Mouse (Mus musculus) G1E (cell line): ENCODE measurements at regions not wholly inside any gene's neighbourhood (a gene's known extent, or its start where the extent isn't known, plus 50 kb on each side); places are given as distances from the start of the nearest gene placed in this dataset.

Experiments
- CTCF ChIP-seq: IDR thresholded peaks from 2 replicates; pipeline ENCODE4 v1.5.1; 2012; ENCODE audit warnings: low read depth, low read length, inconsistent platforms, mixed read lengths
- GATA1 ChIP-seq: IDR thresholded peaks from 2 replicates; pipeline ENCODE4 v1.6.1; 2012; ENCODE audit warnings: borderline replicate concordance, low read length, inconsistent platforms, mixed read lengths
- POLR2AphosphoS5 ChIP-seq: IDR thresholded peaks from 2 replicates; pipeline ENCODE4 v1.6.1; 2012; ENCODE audit warnings: low read depth, low read length, inconsistent platforms; ENCODE audit not compliant: insufficient replicate concordance

- TF ChIP-seq CTCF, result no peak
- TF ChIP-seq GATA1, result no peak
- TF ChIP-seq POLR2AphosphoS5, result no peak
Measured at GRCm38 (mm10) chr13:60015854-60016366, 161.3 kb downstream of the Gas1 start.
